Mouse (Mus musculus) stomach, postnatal 0 days (tissue): ENCODE results near the gene Gm44579.

Source experiments
- CTCF ChIP-seq: IDR thresholded peaks from 2 replicates; pipeline ENCODE4 v1.5.1; 2016; ENCODE audit warnings: antibody characterized with exemption, low read depth, mild to moderate bottlenecking, moderate library complexity
- EP300 ChIP-seq: optimal IDR thresholded peaks from 2 replicates; pipeline ENCODE3; 2016; ENCODE audit warnings: antibody characterized with exemption

- TF ChIP-seq CTCF = no peak
- no peak for TF ChIP-seq EP300
These were observed 67.9 kb downstream of the Gm44579 start for GRCm38 (mm10) chr15:98152916-98153315.
